Mouse (Mus musculus) urinary bladder, postnatal 14 days (tissue): Measurements from ENCODE around the gene Cyb5d1.

ENCODE experiments used
- DNase-seq: peaks from one replicate; pipeline ENCODE4 v3.0.0; 2021; ENCODE audit warnings: low spot score

Cyb5d1 gene

GRCm38 (mm10) chr11:69415668-69416451 lies 20.4 kb upstream of the Cyb5d1 start:
- DNase-seq, result peak; percentile 60

GRCm38 (mm10) chr11:69415327-69415667 lies 19.9 kb upstream of the Cyb5d1 start:
- DNase-seq, result peak; percentile 62

- no peak for DNase-seq
Observed at GRCm38 (mm10) chr11:69414421-69415326, 19.2 kb upstream of the Cyb5d1 start.

- peak; percentile 84 for DNase-seq
Observed at GRCm38 (mm10) chr11:69413221-69414181, 18.1 kb upstream of the Cyb5d1 start, which contains the start of gene Kdm6b. Kdm6b (minus strand) TSS chr11:69413675.

GRCm38 (mm10) chr11:69412548-69412947 lies 17.1 kb upstream of the Cyb5d1 start:
- no peak for DNase-seq

GRCm38 (mm10) chr11:69411538-69412203 lies 16.2 kb upstream of the Cyb5d1 start:
- DNase-seq, result peak; percentile 86

GRCm38 (mm10) chr11:69411073-69411535 lies 15.7 kb upstream of the Cyb5d1 start:
- DNase-seq, result peak; percentile 98

GRCm38 (mm10) chr11:69410310-69411072 lies 15.1 kb upstream of the Cyb5d1 start:
- DNase-seq, result peak; percentile 58

- DNase-seq, result no peak
Observed at GRCm38 (mm10) chr11:69410045-69410309, 14.5 kb upstream of the Cyb5d1 start.

GRCm38 (mm10) chr11:69409378-69410044 lies 14.1 kb upstream of the Cyb5d1 start:
- peak; percentile 86 for DNase-seq

- DNase-seq, result peak; percentile 75
Observed at GRCm38 (mm10) chr11:69408541-69409377, 13.3 kb upstream of the Cyb5d1 start.

- DNase-seq, result no peak
Observed at GRCm38 (mm10) chr11:69407724-69408004, 12.2 kb upstream of the Cyb5d1 start.

GRCm38 (mm10) chr11:69406867-69407723 lies 11.7 kb upstream of the Cyb5d1 start:
- DNase-seq, result no peak

- DNase-seq, result no peak
Observed at GRCm38 (mm10) chr11:69406282-69406681, 10.9 kb upstream of the Cyb5d1 start.

GRCm38 (mm10) chr11:69405397-69406200 lies 10.2 kb upstream of the Cyb5d1 start:
- DNase-seq, result no peak

- DNase-seq, result no peak
Observed at GRCm38 (mm10) chr11:69404595-69405396, 9.4 kb upstream of the Cyb5d1 start.
